Mouse (Mus musculus): ENCODE results near the gene Cntnap5a. TPM values are rescaled to one million over a fixed set of nuclear protein-coding genes. Genes with fewer than 3 reads are reported as not detected.

Cntnap5a gene
- polyA plus RNA-seq, 1 experiment from 2014 or later, result not detected

DNA sequence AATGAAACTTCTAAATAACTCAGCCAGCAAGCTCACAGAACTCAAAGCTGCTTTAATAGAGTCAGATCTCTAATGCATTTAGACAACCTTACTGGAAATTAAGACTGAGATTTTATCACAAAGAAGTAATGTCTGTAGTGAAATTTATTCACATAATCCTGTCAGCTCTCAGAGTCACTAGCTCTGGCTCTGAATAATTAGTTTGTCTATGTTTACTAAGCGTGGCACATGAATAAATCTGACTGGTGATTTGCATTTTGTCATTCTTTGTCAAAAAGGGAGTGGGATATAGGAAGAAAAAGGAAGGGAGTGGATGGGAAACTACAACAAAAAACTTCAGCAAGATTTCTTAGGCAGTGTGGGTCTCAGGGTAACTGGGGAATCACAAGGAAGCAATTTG lies 351.3 kb downstream of the Cntnap5a start:
- Histone ChIP-seq H3K4me2 (ENCODE audit: low read length) (no peak overlapping the region), H3K9ac (ENCODE audit: low read depth, low read length) (no peak overlapping the region), H3K36me3 (ENCODE audit: insufficient read depth, low read length) (no peaks in the 10 kb centered on the region), H3K9me3 (replicated peaks; ENCODE audit: low read length) (no peaks in the 10 kb centered on the region), H3K4me3 (replicated peaks; ENCODE audit: low read depth, low read length) (no peak overlapping the region), H3K27ac (no peak overlapping the region), H3K4me1 (replicated peaks; ENCODE audit: insufficient read depth, low read length) (no peaks in the 10 kb centered on the region), H3K27me3 (ENCODE audit: insufficient read depth, low read length) (no peaks in the 10 kb centered on the region)
- WGBS, result 38% methylated on average over 1 of the region's 1 CpGs
- no peak for DNase-seq (ENCODE audit: low spot score)
- no peak for ATAC-seq (replicated peaks; ENCODE audit: low FRiP score, low read depth)
- TF ChIP-seq CTCF (IDR thresholded peaks at IDR 0.05; ENCODE audit: low read depth), result no peak

DNA sequence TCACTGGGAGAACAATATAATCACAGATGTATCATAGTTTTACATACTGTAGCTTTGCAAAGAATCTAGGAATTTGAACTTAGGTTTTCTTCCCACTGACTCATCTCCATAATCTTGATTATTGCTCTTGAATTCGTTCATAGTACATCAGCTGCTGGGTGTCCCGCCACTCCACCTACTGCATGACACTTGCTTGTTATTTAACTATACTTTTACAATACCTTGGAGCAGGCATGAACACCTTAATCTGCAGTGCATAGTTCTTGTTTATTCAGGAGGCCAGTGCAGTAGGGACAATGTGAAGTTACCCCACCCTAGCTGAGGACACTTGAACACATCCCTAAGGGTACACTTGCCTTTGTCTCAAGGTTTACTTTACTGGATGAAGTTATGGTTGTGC lies 352.3 kb downstream of the Cntnap5a start:
- no peak for ATAC-seq (replicated peaks; ENCODE audit: low FRiP score, low read depth)

DNA sequence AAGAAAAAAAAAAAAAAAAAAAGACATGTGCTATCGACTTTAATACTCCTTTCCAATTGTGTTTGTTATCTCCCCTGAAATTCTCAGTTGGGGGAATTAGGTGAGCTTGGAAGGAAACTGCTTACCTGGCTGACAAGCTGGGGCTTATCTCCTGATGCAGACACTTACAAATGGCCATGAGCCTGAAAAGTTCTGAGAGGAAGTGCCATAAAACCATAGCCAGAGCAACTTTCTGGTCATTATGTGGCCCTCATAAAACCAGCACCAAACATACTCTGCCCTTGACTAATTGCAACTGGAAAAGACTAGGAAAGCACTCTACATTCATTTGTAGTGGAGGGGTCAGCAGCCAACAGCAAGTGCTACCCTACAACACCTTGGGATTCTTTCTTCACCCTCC lies 359.5 kb downstream of the Cntnap5a start:
- Histone ChIP-seq H3K4me3 (replicated peaks; ENCODE audit: low read depth, low read length) (no peak overlapping the region), H3K4me1 (replicated peaks; ENCODE audit: insufficient read depth, low read length) (no peaks in the 10 kb centered on the region), H3K27me3 (ENCODE audit: insufficient read depth, low read length) (no peaks in the 10 kb centered on the region), H3K36me3 (ENCODE audit: insufficient read depth, low read length) (no peaks in the 10 kb centered on the region), H3K9ac (ENCODE audit: low read depth, low read length) (no peak overlapping the region), H3K9me3 (replicated peaks; ENCODE audit: low read length) (no peaks in the 10 kb centered on the region), H3K27ac (no peak overlapping the region), H3K4me2 (ENCODE audit: low read length) (no peak overlapping the region)
- WGBS, result 37% methylated on average over 1 of the region's 1 CpGs
- TF ChIP-seq CTCF (IDR thresholded peaks at IDR 0.05; ENCODE audit: low read depth), result no peak
- DNase-seq (ENCODE audit: low spot score) (no peak), ATAC-seq (replicated peaks; ENCODE audit: low FRiP score, low read depth) (no peak)

More for the DNA sequence above, 352.3 kb downstream of the Cntnap5a start:
- no peak overlapping the region for H3K9ac ChIP-seq (ENCODE audit: low read depth, low read length)
- no peaks in the 10 kb centered on the region for H3K9me3 ChIP-seq (replicated peaks; ENCODE audit: low read length)
- H3K4me1 ChIP-seq (replicated peaks; ENCODE audit: insufficient read depth, low read length), result no peaks in the 10 kb centered on the region
- no peak overlapping the region for H3K27ac ChIP-seq
- 86% methylated on average over 2 of the region's 2 CpGs for WGBS
- TF ChIP-seq CTCF (IDR thresholded peaks at IDR 0.05; ENCODE audit: low read depth), result no peak
- H3K36me3 ChIP-seq (ENCODE audit: insufficient read depth, low read length), result no peaks in the 10 kb centered on the region
- no peak for DNase-seq (ENCODE audit: low spot score)
- H3K4me2 ChIP-seq (ENCODE audit: low read length), result no peak overlapping the region
- no peaks in the 10 kb centered on the region for H3K27me3 ChIP-seq (ENCODE audit: insufficient read depth, low read length)
- H3K4me3 ChIP-seq (replicated peaks; ENCODE audit: low read depth, low read length), result no peak overlapping the region

DNA sequence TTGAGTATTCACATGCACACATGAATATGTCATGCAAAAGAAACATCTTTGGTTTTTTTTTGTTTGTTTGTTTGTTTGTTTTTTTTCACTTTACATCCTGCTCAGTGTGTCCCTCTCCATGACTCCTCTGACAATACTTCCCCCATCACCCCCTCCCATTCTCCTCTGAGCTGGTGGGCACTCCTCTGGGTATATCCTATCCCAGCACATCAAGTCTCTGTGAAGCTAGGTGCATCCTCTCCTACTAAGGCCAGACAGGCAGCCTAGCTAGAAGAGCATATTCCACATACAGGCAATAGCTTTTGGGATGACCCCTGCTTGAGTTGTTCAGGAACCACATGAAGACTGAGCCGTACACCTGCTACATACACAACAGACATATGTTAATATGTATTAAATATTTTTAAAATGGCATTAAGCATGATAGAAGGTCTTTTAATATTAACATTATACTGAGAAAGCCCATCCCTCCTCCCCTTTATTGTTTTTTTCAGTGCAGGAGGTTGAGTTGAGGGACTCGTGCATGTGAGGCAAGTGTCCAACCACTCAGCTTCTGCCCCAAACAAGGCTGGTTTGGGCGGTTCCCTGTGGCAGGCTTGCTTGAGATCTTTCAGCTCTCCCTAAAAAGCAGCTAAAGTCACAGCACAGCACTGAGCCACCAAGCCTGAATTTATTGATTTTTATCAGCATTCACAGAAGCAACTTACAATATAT lies 422.6 kb downstream of the Cntnap5a start:
- WGBS, result 78% methylated on average over 3 of the region's 3 CpGs
- no peak overlapping the region for H3K27ac ChIP-seq
- no peak overlapping the region for H3K4me2 ChIP-seq (ENCODE audit: low read length)
- H3K4me3 ChIP-seq (replicated peaks; ENCODE audit: low read depth, low read length), result no peak overlapping the region
- no peaks in the 10 kb centered on the region for H3K4me1 ChIP-seq (replicated peaks; ENCODE audit: insufficient read depth, low read length)
- H3K36me3 ChIP-seq (ENCODE audit: insufficient read depth, low read length), result no peaks in the 10 kb centered on the region
- no peak overlapping the region for H3K9ac ChIP-seq (ENCODE audit: low read depth, low read length)
- H3K27me3 ChIP-seq (ENCODE audit: insufficient read depth, low read length), result no peaks in the 10 kb centered on the region
- no peak for ATAC-seq (replicated peaks; ENCODE audit: low FRiP score, low read depth)
- no peak for DNase-seq (ENCODE audit: low spot score)
- H3K9me3 ChIP-seq (replicated peaks; ENCODE audit: low read length), result no peaks in the 10 kb centered on the region
- no peak for TF ChIP-seq CTCF (IDR thresholded peaks at IDR 0.05; ENCODE audit: low read depth)

DNA sequence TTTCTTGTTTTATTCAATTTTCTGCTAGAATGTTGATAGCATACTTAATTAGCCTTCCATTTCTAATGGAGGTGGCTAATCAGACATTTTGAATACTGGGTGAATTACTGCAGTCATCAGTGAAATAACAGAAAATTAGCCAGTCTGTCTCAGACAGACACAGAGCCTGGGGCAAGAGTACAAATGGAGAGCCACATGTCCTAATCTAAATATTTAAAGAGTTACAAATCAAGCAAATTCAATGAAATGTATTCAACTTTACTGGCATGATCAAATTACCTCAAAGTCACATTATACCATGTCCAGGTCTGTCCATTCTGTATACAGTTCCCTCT lies 423.1 kb downstream of the Cntnap5a start:
- no peak for TF ChIP-seq CTCF (IDR thresholded peaks at IDR 0.05; ENCODE audit: low read depth)
- Histone ChIP-seq H3K4me3 (replicated peaks; ENCODE audit: low read depth, low read length) (no peak overlapping the region), H3K4me1 (replicated peaks; ENCODE audit: insufficient read depth, low read length) (no peaks in the 10 kb centered on the region), H3K27ac (no peak overlapping the region), H3K9ac (ENCODE audit: low read depth, low read length) (no peak overlapping the region), H3K27me3 (ENCODE audit: insufficient read depth, low read length) (no peaks in the 10 kb centered on the region), H3K9me3 (replicated peaks; ENCODE audit: low read length) (no peaks in the 10 kb centered on the region), H3K36me3 (ENCODE audit: insufficient read depth, low read length) (no peaks in the 10 kb centered on the region), H3K4me2 (ENCODE audit: low read length) (no peak overlapping the region)
- no peak for DNase-seq (ENCODE audit: low spot score)
- ATAC-seq (replicated peaks; ENCODE audit: low FRiP score, low read depth), result no peak

DNA sequence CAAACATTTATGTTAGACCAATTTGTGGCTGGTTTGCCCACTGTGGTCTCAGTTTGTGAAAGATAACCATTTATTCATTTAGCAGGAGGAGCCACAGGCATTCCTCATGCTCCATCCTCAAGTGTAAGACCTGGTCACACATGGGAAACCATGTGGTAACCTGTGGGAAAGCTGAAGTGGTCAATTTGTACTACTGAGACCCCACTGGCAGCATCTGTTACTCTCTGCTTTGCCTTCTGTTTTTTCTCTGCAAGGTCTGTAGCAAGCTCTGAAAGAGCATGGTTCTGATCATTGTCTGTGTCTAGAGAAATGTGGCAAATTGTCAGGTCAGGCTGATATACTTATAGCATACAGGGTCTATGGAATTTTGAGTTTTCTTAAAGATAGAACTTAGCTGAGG lies 423.8 kb downstream of the Cntnap5a start:
- no peak for ATAC-seq (replicated peaks; ENCODE audit: low FRiP score, low read depth)
- H3K4me2 ChIP-seq (ENCODE audit: low read length), result no peak overlapping the region
- no peak for TF ChIP-seq CTCF (IDR thresholded peaks at IDR 0.05; ENCODE audit: low read depth)

DNA sequence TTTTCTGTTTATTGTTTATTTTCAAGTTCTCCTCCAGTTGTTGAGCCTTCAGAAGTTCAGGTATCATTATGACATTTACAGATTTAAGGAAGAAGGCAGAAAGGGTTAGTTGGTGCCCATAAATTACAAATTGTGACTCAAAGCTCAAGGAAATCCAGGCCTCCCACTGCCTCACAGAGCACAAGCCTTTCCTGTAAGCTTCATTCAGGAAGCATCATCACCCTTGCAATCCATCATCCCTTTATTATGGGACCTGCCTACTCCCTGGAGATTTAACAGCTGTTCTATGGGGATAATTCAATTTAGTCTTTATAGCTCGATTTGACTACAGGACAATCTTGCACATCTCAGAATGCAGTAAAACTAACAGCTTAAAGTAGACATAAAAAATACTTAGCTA lies 441.2 kb downstream of the Cntnap5a start:
- Histone ChIP-seq H3K9me3 (replicated peaks; ENCODE audit: low read length) (no peaks in the 10 kb centered on the region), H3K27me3 (ENCODE audit: insufficient read depth, low read length) (no peaks in the 10 kb centered on the region), H3K4me1 (replicated peaks; ENCODE audit: insufficient read depth, low read length) (no peaks in the 10 kb centered on the region), H3K4me2 (ENCODE audit: low read length) (no peak overlapping the region), H3K36me3 (ENCODE audit: insufficient read depth, low read length) (no peaks in the 10 kb centered on the region), H3K27ac (no peak overlapping the region), H3K4me3 (replicated peaks; ENCODE audit: low read depth, low read length) (no peak overlapping the region), H3K9ac (ENCODE audit: low read depth, low read length) (no peak overlapping the region)
- WGBS, result 8% methylated on average over 1 of the region's 1 CpGs
- TF ChIP-seq CTCF (IDR thresholded peaks at IDR 0.05; ENCODE audit: low read depth), result no peak
- ATAC-seq (replicated peaks; ENCODE audit: low FRiP score, low read depth) (no peak), DNase-seq (ENCODE audit: low spot score) (peak; percentile 61)

More for the DNA sequence above, 423.8 kb downstream of the Cntnap5a start:
- Histone ChIP-seq H3K9me3 (replicated peaks; ENCODE audit: low read length) (no peaks in the 10 kb centered on the region), H3K27ac (no peak overlapping the region), H3K4me1 (replicated peaks; ENCODE audit: insufficient read depth, low read length) (no peaks in the 10 kb centered on the region), H3K9ac (ENCODE audit: low read depth, low read length) (no peak overlapping the region), H3K27me3 (ENCODE audit: insufficient read depth, low read length) (no peaks in the 10 kb centered on the region), H3K4me3 (replicated peaks; ENCODE audit: low read depth, low read length) (no peak overlapping the region), H3K36me3 (ENCODE audit: insufficient read depth, low read length) (no peaks in the 10 kb centered on the region)
- no peak for DNase-seq (ENCODE audit: low spot score)
